Mouse (Mus musculus): ENCODE data around the gene Morn3.

The Morn3 gene

DNA sequence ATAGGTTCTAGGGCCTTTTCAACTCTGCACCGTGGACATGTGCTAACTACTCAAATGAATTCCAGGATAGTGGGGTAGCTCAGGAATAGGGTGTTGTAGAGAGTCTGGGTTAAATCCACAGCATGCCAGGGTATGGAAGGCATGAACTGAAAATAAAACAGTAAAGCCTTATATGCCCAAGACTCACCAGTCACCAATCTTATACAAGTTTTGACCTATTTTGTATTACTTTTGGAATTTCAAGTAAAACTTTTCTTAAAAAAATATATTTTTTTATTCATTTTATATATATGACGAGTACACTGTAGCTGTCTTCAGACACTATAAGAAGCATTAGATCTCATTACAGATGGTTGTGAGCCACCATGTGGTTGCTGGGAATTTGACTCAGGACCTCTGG lies 53.0 kb downstream of the Morn3 start:
- no peak for DNase-seq (ENCODE audit: low read depth, low spot score)

- peak; percentile 72 for DNase-seq (ENCODE audit: low read depth, low spot score)
Measured at GRCm38 (mm10) chr5:122991350-122992004, 55.3 kb downstream of the Morn3 start.

- DNase-seq (ENCODE audit: low read depth, low spot score) = no peak
Measured at GRCm38 (mm10) chr5:122990411-122991160, 56.2 kb downstream of the Morn3 start.

DNA sequence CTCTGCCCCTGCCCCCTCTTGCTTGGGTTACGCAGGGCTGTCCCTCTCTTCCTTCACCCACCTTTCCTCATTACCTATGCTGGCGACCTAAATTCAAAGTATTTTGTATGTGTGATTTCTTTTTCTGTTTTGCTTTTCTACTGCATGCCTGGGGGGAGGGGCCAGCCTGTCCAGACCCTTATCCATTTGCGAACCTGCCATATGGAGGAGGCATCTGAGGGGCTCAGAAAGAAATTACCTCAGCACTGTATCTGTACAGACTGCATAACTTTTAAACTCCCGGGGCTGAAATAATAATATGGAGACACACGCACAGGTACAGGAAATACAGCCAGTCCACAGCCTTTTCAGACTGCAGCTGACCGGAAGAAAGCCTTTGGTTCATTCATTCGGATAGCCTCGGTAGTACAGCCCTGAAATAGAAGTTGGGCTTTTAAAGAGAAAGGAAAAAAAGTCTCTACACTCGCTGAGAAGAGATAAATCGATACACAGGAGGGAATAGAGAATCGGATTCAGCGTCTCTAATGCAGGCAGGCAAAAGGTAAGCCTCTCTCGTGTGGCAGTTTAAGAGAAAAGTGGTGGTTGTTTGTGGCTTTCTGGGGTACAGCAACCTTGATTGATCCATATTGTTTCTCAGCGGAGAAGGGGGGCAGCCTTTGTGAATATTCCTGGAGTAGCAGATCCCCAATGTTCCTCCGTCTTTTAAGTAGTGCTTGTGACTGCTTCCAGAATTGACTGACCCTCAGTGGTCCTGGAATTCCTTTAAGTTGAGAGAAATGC lies 57.1 kb downstream of the Morn3 start, which contains the start of gene Kdm2b:
TSS of gene Kdm2b (minus strand) at position 273 of the 780 bp plus-strand sequence.
- no peak for DNase-seq (ENCODE audit: low read depth, low spot score)

DNA sequence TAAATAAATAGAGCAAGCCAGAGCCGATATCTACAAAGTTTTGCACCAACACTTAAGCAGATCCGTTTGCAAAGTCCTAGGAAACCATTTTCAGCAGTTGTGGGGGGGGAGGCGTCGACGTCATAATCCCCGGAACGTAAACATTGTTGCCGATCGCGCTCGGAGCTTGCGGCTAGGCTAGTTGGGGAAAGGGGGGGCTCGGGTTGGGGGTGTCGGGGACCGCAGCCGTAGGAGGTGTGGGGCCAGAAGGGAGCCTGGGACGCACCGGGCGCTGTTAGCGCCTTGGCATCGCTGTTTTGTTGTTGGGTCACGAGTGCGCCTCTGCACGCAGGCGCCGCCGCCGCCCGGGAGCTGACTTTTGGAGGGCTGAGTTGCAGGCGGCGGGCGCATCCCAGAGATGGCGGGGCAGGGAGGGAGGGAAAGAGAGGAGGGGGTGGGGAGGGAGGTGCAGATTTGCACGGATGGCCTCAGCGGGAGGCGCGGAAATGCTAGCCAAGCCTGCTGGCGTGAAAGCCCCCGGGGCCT lies 57.8 kb downstream of the Morn3 start:
- peak; percentile 81 for DNase-seq (ENCODE audit: low read depth, low spot score)

DNA sequence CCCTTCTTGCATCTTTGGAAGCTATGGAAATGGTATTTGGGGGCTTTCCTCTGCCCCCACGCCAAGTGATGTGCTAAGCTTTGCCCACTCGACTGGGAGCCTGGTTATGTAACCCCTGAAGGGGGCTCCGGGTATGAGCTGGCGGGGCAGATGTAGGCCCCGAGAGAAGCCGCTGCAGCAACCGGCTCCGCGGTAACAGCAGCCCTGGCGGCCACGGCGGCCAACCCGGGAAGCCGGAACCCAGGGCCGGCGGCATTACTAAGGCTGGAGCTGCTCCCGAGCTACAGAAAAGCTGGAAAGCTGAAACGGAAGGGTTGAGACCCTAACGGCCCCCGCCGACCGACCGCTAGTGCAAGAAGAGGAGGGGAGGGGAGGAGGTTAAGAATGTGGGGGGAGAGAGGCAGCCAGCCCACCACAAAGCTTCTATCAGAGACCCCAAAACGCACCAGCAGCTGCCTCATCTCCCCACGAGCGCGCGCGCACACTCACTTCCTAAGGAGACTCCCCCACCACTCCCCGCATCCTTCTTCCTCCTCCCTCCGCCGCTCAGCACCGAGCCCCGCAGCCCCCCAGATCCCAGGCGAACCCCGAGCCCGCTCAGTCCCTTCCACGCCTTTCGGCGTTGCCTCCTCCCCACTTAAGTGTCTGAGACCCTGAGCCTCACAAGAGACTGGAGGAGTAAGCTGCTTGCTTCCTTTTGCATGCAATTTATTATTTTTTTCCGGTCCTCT lies 58.6 kb downstream of the Morn3 start:
- peak; percentile 31 for DNase-seq (ENCODE audit: low read depth, low spot score)

GRCm38 (mm10) chr5:122987211-122988020 lies 59.4 kb downstream of the Morn3 start:
- peak; percentile 37 for DNase-seq (ENCODE audit: low read depth, low spot score)

DNA sequence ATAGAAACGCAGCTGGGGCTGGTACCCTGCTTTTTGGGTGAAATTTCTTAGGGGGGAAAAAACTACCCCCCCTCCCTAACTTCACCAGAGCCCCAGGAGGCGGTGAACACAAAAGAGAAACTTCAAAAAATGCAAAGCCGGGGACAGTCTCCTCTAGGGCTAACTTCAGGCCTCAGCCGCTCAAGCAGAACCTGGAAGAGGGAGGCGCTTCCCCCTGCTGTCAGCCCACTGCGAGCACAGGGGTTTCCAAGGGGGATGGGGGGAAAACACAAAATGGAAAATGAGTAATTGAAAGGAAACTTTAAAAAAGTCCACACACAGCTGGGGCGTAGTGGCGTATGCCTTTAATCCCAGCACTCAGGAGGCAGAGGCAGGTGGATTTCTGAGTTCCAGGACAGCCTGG lies 60.7 kb downstream of the Morn3 start:
- no peak for DNase-seq (ENCODE audit: low read depth, low spot score)

Data from ZHBTc4 (cell line).